Mouse (Mus musculus) heart, embryonic 16.5 days (tissue): ENCODE results near the gene Sik3. TPM values are rescaled to one million over a fixed set of nuclear protein-coding genes. Genes with fewer than 3 reads are reported as not detected.

ENCODE experiments used
- ATAC-seq: fragments of 200-750 bp; cut with Nextera tagmentation; replicated peaks from 2 replicates; pipeline ENCODE4 v1.8.0; 2017; ENCODE audit warnings: moderate number of reproducible peaks; ENCODE audit not compliant: insufficient read depth, low FRiP score; ENCODE audit errors: extremely low read depth
- H3K27ac ChIP-seq: fragments of 300-500 bp; sonication (generic); 2 replicates; pipeline ENCODE4 v1.5.1; 2014; ENCODE audit warnings: mild to moderate bottlenecking, low read length, control low read depth, moderate library complexity
- H3K27me3 ChIP-seq: fragments of 300-500 bp; sonication (generic); 2 replicates; pipeline ENCODE4 v1.6.1; 2014; ENCODE audit warnings: low read length, mixed read lengths; ENCODE audit not compliant: control insufficient read depth, insufficient read depth
- H3K36me3 ChIP-seq: fragments of 300-500 bp; sonication (generic); 2 replicates; pipeline ENCODE4 v1.6.1; 2014; ENCODE audit not compliant: control insufficient read depth, insufficient read depth
- H3K4me1 ChIP-seq: fragments of 300-500 bp; sonication (generic); 2 replicates; pipeline ENCODE4 v1.6.1; 2014; ENCODE audit warnings: low read length, mixed read lengths; ENCODE audit not compliant: control insufficient read depth, insufficient read depth
- H3K4me2 ChIP-seq: fragments of 300-500 bp; sonication (generic); 2 replicates; pipeline ENCODE4 v1.6.1; 2014; ENCODE audit warnings: low read depth, mild to moderate bottlenecking, control low read depth, low read length
- H3K4me3 ChIP-seq: fragments of 300-500 bp; sonication (generic); 2 replicates; pipeline ENCODE4 v1.5.1; 2014; ENCODE audit warnings: mild to moderate bottlenecking, control low read depth, low read length
- H3K9ac ChIP-seq: fragments of 300-500 bp; sonication (generic); 2 replicates; pipeline ENCODE4 v1.6.1; 2014; ENCODE audit warnings: low read length, control low read depth
- H3K9me3 ChIP-seq: fragments of 300-500 bp; sonication (generic); replicated peaks from 2 replicates; pipeline ENCODE4 v1.6.1; 2016; ENCODE audit warnings: low read length; ENCODE audit not compliant: control insufficient read depth
- WGBS: fragments of 180-500 bp; shearing (Covaris S2); extraction: QIAGEN DNeasy Blood & Tissue Kit; methylation state at CpG from one replicate; pipeline ENCODE4 v1.1.7; 2014; 5-methylcytosine and 5-hydroxymethylcytosine counted together
- polyA plus RNA-seq: library from polyadenylated mRNA; unstranded; fragments of >200 nt; fragmentation: Nextera tagmentation; extraction: Ambion mirVana; gene quantifications from 2 replicates; pipeline ENCODE4 v1.2.1, GENCODE M21; 2015

The Sik3 gene
- polyA plus RNA-seq, 1 experiment from 2014 or later = 5.1 TPM

- Histone ChIP-seq H3K4me2 (no peak overlapping the region), H3K36me3 (peaks cover 2% of the 10 kb centered on the region; the same call in 1 of the 2 replicates), H3K4me1 (peaks cover 19% of the 10 kb centered on the region), H3K9me3 (no peaks in the 10 kb centered on the region), H3K27me3 (no peaks in the 10 kb centered on the region), H3K4me3 (no peak overlapping the region), H3K9ac (no peak overlapping the region), H3K27ac (no peak overlapping the region)
- no peak for ATAC-seq
- 75% methylated on average over 13 of the region's 13 CpGs for whole genome bisulfite sequencing
Observed at GRCm38 (mm10) chr9:46038786-46039185, 26.2 kb downstream of the Sik3 start.

GRCm38 (mm10) chr9:46041186-46041585 lies 28.6 kb downstream of the Sik3 start:
- Histone ChIP-seq H3K9ac (no peak overlapping the region), H3K4me1 (peaks cover 9% of the 10 kb centered on the region), H3K27ac (no peak overlapping the region), H3K4me2 (no peak overlapping the region), H3K9me3 (no peaks in the 10 kb centered on the region), H3K4me3 (no peak overlapping the region), H3K27me3 (no peaks in the 10 kb centered on the region), H3K36me3 (peaks cover 2% of the 10 kb centered on the region; the same call in 1 of the 2 replicates)
- WGBS = 70% methylated on average over 2 of the region's 2 CpGs
- ATAC-seq = no peak

- WGBS = 81% methylated on average over 3 of the region's 3 CpGs
- peaks cover 9% of the 10 kb centered on the region for H3K4me1 ChIP-seq
- H3K9ac ChIP-seq = no peak overlapping the region
- no peaks in the 10 kb centered on the region for H3K9me3 ChIP-seq
- H3K36me3 ChIP-seq = peaks cover 2% of the 10 kb centered on the region; the same call in 1 of the 2 replicates
- H3K4me2 ChIP-seq = no peak overlapping the region
- H3K27me3 ChIP-seq = no peaks in the 10 kb centered on the region
- no peak overlapping the region for H3K4me3 ChIP-seq
- H3K27ac ChIP-seq = no peak overlapping the region
- ATAC-seq = no peak
Observed at GRCm38 (mm10) chr9:46042387-46042786, 29.8 kb downstream of the Sik3 start.

- no peak overlapping the region for H3K4me2 ChIP-seq
- H3K27ac ChIP-seq = no peak overlapping the region
- H3K4me1 ChIP-seq = peaks cover 9% of the 10 kb centered on the region
- H3K4me3 ChIP-seq = no peak overlapping the region
- H3K9me3 ChIP-seq = no peaks in the 10 kb centered on the region
- no peaks in the 10 kb centered on the region for H3K27me3 ChIP-seq
- no peak overlapping the region for H3K9ac ChIP-seq
- WGBS = 92% methylated on average over 8 of the region's 8 CpGs
- peaks cover 2% of the 10 kb centered on the region; the same call in 1 of the 2 replicates for H3K36me3 ChIP-seq
- no peak for ATAC-seq
Observed at GRCm38 (mm10) chr9:46043626-46044025, 31.0 kb downstream of the Sik3 start.

- Histone ChIP-seq H3K9me3 (no peaks in the 10 kb centered on the region), H3K27ac (no peak overlapping the region), H3K4me1 (peaks cover 13% of the 10 kb centered on the region), H3K27me3 (no peaks in the 10 kb centered on the region), H3K36me3 (no peaks in the 10 kb centered on the region), H3K4me2 (no peak overlapping the region), H3K9ac (no peak overlapping the region), H3K4me3 (no peak overlapping the region)
- no peak for ATAC-seq
- WGBS = 70% methylated on average over 11 of the region's 11 CpGs
Observed at GRCm38 (mm10) chr9:46046724-46047517, 34.3 kb downstream of the Sik3 start.

- H3K27ac ChIP-seq = no peak overlapping the region
- peaks cover 17% of the 10 kb centered on the region for H3K4me1 ChIP-seq
- no peak for ATAC-seq
- H3K4me3 ChIP-seq = no peak overlapping the region
- no peaks in the 10 kb centered on the region for H3K9me3 ChIP-seq
- H3K27me3 ChIP-seq = no peaks in the 10 kb centered on the region
- no peak overlapping the region for H3K9ac ChIP-seq
- no peak overlapping the region for H3K4me2 ChIP-seq
- no peaks in the 10 kb centered on the region for H3K36me3 ChIP-seq
- WGBS = 66% methylated on average over 7 of the region's 7 CpGs
Observed at GRCm38 (mm10) chr9:46049525-46049924, 36.9 kb downstream of the Sik3 start.

- no peaks in the 10 kb centered on the region for H3K9me3 ChIP-seq
- ATAC-seq = no peak
- no peak overlapping the region for H3K9ac ChIP-seq
- no peak overlapping the region for H3K4me2 ChIP-seq
- WGBS = 71% methylated on average over 8 of the region's 8 CpGs
- no peaks in the 10 kb centered on the region for H3K36me3 ChIP-seq
- H3K4me3 ChIP-seq = no peak overlapping the region
- peak overlapping the region; percentile 47 for H3K27ac ChIP-seq
- H3K4me1 ChIP-seq = peaks cover 17% of the 10 kb centered on the region
- H3K27me3 ChIP-seq = no peaks in the 10 kb centered on the region
Observed at GRCm38 (mm10) chr9:46050203-46050602, 37.6 kb downstream of the Sik3 start.

GRCm38 (mm10) chr9:46053014-46053666 lies 40.5 kb downstream of the Sik3 start:
- no peak overlapping the region for H3K9ac ChIP-seq
- H3K4me3 ChIP-seq = no peak overlapping the region
- H3K27me3 ChIP-seq = no peaks in the 10 kb centered on the region
- peaks cover 17% of the 10 kb centered on the region for H3K4me1 ChIP-seq
- H3K4me2 ChIP-seq = no peak overlapping the region
- 88% methylated on average over 9 of the region's 9 CpGs for WGBS
- no peaks in the 10 kb centered on the region for H3K9me3 ChIP-seq
- H3K27ac ChIP-seq = no peak overlapping the region
- no peaks in the 10 kb centered on the region for H3K36me3 ChIP-seq
- ATAC-seq = no peak

GRCm38 (mm10) chr9:46058065-46058464 lies 45.4 kb downstream of the Sik3 start:
- WGBS = 76% methylated on average over 3 of the region's 3 CpGs
- no peak overlapping the region for H3K9ac ChIP-seq
- H3K36me3 ChIP-seq = no peaks in the 10 kb centered on the region
- H3K4me2 ChIP-seq = no peak overlapping the region
- H3K4me3 ChIP-seq = no peak overlapping the region
- H3K27me3 ChIP-seq = no peaks in the 10 kb centered on the region
- no peak overlapping the region for H3K27ac ChIP-seq
- H3K4me1 ChIP-seq = peaks cover 8% of the 10 kb centered on the region
- H3K9me3 ChIP-seq = no peaks in the 10 kb centered on the region
- no peak for ATAC-seq
